Mouse (Mus musculus): ENCODE measurements at regions not wholly inside any gene's neighbourhood (a gene's known extent, or its start where the extent isn't known, plus 50 kb on each side); places are given as distances from the start of the nearest gene placed in this dataset.

DNA sequence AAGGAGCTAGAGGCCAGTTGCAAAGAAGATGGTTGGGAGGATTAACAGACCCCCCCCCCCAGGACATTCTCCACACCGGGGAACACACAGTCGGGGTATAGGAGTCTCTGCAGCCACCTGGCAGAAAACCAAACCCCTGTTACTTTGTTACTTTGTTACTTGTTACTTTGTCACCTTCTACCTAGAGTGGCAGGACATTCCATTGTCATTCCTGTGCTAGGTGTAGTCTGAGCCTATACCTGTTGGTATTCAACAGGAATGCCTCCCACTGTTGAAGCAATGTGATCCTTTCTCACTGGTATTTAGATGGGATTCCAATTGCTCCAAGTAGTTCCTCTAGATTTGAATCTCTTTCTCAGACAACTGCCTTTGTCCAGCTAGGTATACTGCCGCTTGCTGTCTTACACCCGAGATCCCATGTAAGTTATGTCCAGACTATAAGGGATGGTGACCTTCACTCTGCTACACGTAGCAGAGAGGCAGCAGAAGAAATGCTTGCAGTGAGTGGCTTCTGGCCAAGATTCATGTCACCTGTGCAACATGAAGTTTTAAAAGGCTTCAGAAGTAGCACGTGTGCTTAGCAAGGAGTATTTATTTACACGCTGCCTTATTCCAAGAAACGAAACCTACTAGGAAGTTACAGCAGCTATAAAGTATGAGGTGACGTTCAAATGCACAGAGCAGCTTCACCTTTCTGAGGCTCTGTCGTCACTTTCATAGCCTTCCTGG is 178.0 kb downstream of the Pfkfb3 start:
- H3K4me3 ChIP-seq (ENCODE audit: inconsistent target) = no peak overlapping the region
- WGBS (ENCODE audit: missing documents) = 61% methylated on average over 10 of the region's 10 CpGs
- H3K79me2 ChIP-seq (ENCODE audit: inconsistent target) = no peaks in the 10 kb centered on the region
- H3K27ac ChIP-seq = peak overlapping the region; percentile 60
- H3K36me3 ChIP-seq (ENCODE audit: inconsistent target) = no peaks in the 10 kb centered on the region

DNA sequence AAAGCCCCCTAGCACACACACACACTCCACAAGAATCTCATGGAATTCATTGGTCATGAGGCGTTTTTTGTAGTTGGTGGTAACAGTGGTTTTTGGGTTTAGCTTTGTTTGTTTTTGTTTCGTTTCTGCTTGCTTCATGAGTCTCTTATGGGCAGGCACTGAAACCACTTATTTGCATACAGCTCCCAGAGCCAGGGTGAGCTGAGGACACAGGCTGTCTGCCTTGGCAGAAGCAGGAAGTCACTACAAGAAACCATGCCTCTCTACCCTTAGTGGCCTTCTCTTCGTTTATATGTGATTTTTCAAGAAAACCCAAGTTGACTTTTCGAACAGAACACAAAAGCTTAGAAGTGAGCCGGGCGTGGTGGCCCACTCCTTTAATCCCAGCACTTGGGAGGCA is 178.8 kb downstream of the Pfkfb3 start:
- WGBS (ENCODE audit: missing documents) = 3% methylated on average over 6 of the region's 6 CpGs
- H3K4me3 ChIP-seq (ENCODE audit: inconsistent target) = no peak overlapping the region; the same call in 1 of the 2 replicates
- no peaks in the 10 kb centered on the region for H3K36me3 ChIP-seq (ENCODE audit: inconsistent target)
- H3K79me2 ChIP-seq (ENCODE audit: inconsistent target) = no peaks in the 10 kb centered on the region
- peak overlapping the region; percentile 60 for H3K27ac ChIP-seq

DNA sequence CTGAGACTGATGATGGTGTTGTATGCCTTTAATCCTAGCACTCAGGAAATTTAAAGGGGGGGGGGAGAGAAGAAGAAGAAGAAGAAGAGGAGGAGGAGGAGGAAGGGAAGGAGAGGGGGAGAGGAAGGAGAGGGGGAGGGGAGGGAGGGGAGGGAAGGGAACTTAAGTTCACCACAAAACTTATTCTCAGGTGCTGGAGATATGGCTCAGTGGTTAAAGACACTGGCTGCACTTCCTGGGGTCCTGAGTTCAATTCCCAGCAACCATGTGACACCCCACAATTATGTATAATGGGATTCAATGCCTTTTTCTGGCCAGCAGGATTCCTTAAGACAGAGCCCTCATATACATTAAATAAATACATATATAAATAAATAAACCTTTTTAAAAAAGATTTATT is 183.6 kb downstream of the Pfkfb3 start:
- H3K4me3 ChIP-seq (ENCODE audit: inconsistent target) = no peak overlapping the region
- H3K79me2 ChIP-seq (ENCODE audit: inconsistent target) = no peaks in the 10 kb centered on the region
- no peak overlapping the region for H3K27ac ChIP-seq
- no peaks in the 10 kb centered on the region for H3K36me3 ChIP-seq (ENCODE audit: inconsistent target)

DNA sequence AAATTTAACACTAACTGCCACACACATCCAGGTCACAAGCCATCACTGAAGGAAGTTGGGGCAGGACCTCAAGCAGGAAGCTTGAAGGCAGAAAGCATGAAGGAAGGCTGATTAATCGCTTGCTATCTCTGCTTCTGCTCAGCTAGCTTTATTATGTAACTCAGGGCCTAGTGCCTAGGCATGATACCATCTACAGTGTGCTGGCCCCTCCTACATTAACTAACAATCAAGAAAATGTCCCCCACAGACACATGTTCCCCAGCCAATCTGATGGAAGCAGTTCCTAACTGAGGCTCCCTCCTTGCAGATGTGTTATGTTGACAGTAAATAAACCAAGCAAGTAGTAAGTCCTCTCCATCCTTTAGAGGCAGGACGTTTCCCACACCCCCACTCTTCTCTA is 186.6 kb downstream of the Pfkfb3 start:
- Histone ChIP-seq H3K4me3 (ENCODE audit: inconsistent target) (no peak overlapping the region), H3K79me2 (ENCODE audit: inconsistent target) (no peaks in the 10 kb centered on the region), H3K36me3 (ENCODE audit: inconsistent target) (no peaks in the 10 kb centered on the region), H3K27ac (no peak overlapping the region)
- 34% methylated on average over 2 of the region's 2 CpGs for WGBS (ENCODE audit: missing documents)

DNA sequence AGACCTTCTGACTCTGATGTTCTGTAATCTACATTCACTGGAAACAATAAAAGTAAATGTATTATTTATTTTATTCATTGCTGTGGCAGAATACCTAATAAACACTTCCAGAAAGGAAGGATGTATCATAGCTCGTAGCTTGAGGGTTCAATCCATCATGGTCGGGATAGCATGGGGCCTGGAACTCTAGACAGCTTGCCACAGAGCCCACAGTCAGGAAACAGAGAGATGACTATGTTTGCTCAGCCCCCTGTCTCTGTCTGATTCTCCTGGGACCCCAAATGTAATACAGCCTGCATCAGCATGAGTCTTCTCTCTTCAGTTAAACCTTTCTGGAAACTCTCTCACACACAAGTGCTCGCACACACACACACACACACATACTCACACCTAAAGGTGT is 188.1 kb downstream of the Pfkfb3 start:
- H3K4me3 ChIP-seq (ENCODE audit: inconsistent target) = no peak overlapping the region
- H3K27ac ChIP-seq = no peak overlapping the region
- no peaks in the 10 kb centered on the region for H3K36me3 ChIP-seq (ENCODE audit: inconsistent target)
- 82% methylated on average over 3 of the region's 3 CpGs for WGBS (ENCODE audit: missing documents)
- H3K79me2 ChIP-seq (ENCODE audit: inconsistent target) = no peaks in the 10 kb centered on the region

DNA sequence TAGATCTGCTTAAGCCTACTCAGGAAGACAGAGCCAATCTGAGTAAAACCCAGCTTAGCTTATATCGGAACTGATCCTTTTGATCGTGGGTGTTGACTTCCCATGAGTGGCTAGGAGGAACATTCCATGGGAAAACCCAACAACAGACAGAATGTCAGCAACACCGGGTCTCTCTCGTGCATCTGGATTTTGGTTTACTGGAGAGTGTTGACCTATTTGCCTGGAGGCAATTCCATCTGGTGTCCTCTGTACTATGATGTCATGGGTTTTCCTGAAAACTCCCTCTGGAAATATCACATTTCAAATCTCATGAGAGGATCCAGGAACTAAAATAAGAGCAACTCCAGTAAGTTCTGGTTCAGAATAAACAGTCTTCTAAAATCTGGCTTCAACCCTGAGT is 188.5 kb downstream of the Pfkfb3 start:
- H3K27ac ChIP-seq = no peak overlapping the region
- WGBS (ENCODE audit: missing documents) = 95% methylated on average over 4 of the region's 4 CpGs

DNA sequence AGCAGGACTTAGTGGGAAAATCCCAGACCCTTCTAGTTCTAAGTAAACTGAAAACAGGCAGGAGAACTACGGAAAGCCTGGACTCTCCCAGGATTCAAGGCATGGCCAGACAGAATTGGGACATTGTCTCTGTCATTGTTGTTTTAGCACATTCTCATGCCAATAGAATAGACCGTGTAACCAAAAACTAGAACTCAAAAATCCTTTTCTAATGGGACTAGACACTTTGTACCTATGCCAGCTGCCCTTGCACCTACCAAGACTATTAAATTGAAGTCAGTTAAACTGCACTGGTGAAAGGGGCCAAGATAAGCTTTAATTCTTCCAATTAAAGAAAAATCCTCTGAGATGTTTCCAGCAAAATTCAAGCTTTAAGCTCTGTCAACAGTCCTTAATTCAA is 189.8 kb downstream of the Pfkfb3 start:
- no peak overlapping the region for H3K27ac ChIP-seq
- H3K4me3 ChIP-seq (ENCODE audit: inconsistent target) = no peak overlapping the region
- H3K79me2 ChIP-seq (ENCODE audit: inconsistent target) = no peaks in the 10 kb centered on the region
- no peaks in the 10 kb centered on the region for H3K36me3 ChIP-seq (ENCODE audit: inconsistent target)
- 89% methylated on average over 2 of the region's 2 CpGs for WGBS (ENCODE audit: missing documents)

More for the DNA sequence above, 188.5 kb downstream of the Pfkfb3 start:
- no peak overlapping the region for H3K4me3 ChIP-seq (ENCODE audit: inconsistent target)
- no peaks in the 10 kb centered on the region for H3K79me2 ChIP-seq (ENCODE audit: inconsistent target)
- H3K36me3 ChIP-seq (ENCODE audit: inconsistent target) = no peaks in the 10 kb centered on the region

DNA sequence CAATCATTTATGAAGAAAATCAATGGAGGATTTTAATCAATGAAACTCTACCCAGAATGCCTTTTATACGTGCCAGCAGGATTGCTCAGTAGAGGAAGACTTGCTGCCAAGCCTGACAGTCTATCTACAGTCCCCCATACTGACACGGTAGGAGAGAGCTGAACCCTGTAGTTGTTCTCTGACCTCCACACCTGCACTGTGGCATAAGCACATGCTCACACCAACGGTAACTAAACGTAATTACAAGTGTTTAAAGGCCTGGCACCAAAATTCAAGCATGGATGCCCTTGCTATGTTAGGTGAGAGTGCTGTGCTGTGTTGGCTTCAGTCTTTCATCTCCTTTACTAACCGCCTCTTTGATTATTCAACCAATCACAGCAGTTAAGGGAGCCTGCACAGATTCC is 190.8 kb downstream of the Pfkfb3 start:
- 97% methylated on average over 5 of the region's 5 CpGs for WGBS (ENCODE audit: missing documents)

DNA sequence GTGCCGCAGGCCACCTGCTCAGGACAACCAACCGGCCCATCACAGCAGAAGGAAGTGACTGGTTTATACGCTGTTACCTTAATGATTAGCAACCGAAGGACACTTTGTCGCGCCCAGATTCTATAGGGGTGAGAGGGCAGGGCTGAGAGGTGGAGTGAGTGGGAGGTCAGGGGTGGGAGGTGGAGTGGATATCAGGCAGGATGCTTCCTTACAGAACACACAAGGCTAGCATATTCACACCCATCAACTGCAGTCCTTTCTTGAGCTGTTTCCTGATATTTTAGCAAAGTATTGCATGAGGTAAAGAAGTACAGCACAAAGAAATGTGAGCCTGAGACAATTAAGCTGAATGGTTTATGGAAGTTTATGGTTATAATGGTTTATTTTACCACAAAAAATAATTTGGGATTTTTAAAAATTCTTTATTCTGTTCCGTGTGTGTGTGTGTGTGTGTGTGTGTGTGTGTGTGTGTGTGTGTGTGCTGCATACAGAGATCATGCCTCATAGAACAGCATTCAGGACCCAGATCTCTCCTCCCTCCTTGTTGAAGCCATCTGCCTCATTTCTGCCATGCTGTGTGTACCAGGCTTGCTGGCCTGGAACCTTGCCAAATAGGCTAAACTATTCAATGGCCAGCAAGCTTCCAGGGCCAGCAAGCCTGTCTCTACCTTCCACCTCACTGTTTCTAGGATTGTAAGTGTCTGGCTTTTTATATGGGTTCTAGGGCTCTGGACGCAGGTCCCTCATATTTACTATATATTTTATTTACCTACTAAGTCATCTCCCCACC is 190.5 kb downstream of the Prkcq start:
- Histone ChIP-seq H3K4me3 (ENCODE audit: inconsistent target) (no peak overlapping the region), H3K36me3 (ENCODE audit: inconsistent target) (no peaks in the 10 kb centered on the region), H3K27ac (no peak overlapping the region), H3K79me2 (ENCODE audit: inconsistent target) (no peaks in the 10 kb centered on the region)
- WGBS (ENCODE audit: missing documents) = 94% methylated on average over 7 of the region's 8 CpGs

More for the DNA sequence above, 190.8 kb downstream of the Pfkfb3 start:
- H3K27ac ChIP-seq = no peak overlapping the region
- H3K36me3 ChIP-seq (ENCODE audit: inconsistent target) = no peaks in the 10 kb centered on the region
- H3K4me3 ChIP-seq (ENCODE audit: inconsistent target) = no peak overlapping the region
- H3K79me2 ChIP-seq (ENCODE audit: inconsistent target) = no peaks in the 10 kb centered on the region

DNA sequence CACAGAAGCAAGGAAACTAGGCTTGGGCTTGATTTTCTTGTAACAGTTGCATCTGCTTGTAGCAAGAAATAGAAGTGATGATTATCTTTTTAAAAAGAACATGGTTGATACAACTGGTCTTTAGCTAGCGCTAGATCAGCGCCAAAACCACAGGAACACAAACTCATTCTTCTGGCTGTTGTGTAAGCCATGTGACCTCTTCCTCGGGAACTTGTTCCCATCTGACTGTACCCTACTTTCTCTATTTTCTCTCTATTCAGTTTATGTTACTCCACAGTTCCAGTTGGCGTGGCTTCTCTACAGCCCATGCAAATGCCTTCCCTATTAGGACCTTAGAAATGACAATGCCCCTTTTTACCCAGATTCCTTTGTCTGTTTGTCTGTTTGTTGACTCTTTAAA is 187.4 kb downstream of the Prkcq start:
- WGBS (ENCODE audit: missing documents) = 37% methylated on average over 4 of the region's 4 CpGs

DNA sequence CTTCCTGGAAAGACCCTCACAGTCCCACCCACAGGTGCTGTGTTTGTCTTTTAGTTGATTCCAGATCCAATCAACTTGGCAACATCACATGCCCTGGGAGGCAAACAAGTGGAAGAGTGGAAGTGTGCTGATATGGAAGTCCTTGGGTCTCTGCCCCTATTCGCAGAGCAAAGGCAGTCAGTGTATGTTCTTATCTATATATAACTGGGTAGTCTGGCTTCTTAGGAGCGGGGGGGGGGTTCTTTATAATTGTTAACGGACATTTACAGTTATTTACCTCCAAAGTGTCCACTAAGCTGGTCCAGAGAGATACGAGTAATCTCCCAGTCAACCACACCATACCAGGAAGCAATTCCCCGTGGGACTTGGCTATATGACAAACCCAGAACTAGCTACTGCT is 184.8 kb downstream of the Prkcq start:
- Histone ChIP-seq H3K36me3 (ENCODE audit: inconsistent target) (no peaks in the 10 kb centered on the region), H3K27ac (no peak overlapping the region), H3K4me3 (ENCODE audit: inconsistent target) (no peak overlapping the region), H3K79me2 (ENCODE audit: inconsistent target) (no peaks in the 10 kb centered on the region)
- WGBS (ENCODE audit: missing documents) = 97% methylated on average over 5 of the region's 5 CpGs

More for the DNA sequence above, 187.4 kb downstream of the Prkcq start:
- H3K4me3 ChIP-seq (ENCODE audit: inconsistent target) = no peak overlapping the region
- no peak overlapping the region for H3K27ac ChIP-seq
- H3K79me2 ChIP-seq (ENCODE audit: inconsistent target) = no peaks in the 10 kb centered on the region
- no peaks in the 10 kb centered on the region for H3K36me3 ChIP-seq (ENCODE audit: inconsistent target)

DNA sequence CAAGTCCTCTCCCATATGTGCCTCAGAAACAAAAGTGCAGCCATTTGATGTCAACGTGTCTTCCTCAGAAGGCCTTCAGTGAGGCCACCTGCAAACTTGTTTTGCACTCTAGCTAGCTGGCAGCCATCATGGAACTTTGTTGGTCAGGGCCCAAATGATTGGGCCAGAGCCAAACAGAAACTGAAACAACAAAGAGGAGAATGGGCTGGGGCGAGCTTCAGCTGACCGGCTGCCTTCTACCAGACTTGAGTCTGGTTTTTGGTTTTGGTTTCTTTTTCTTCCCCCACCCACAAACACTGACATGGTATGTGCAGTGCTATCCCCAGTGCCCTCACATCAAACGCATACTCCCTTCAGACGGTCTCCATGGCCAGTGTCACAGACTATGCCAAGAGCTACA is 183.7 kb downstream of the Prkcq start:
- 95% methylated on average over 5 of the region's 5 CpGs for WGBS (ENCODE audit: missing documents)
- Histone ChIP-seq H3K27ac (no peak overlapping the region), H3K36me3 (ENCODE audit: inconsistent target) (no peaks in the 10 kb centered on the region), H3K4me3 (ENCODE audit: inconsistent target) (no peak overlapping the region), H3K79me2 (ENCODE audit: inconsistent target) (no peaks in the 10 kb centered on the region)
